Mouse (Mus musculus) hindbrain, embryonic 16.5 days (tissue): ENCODE measurements at regions not wholly inside any gene's neighbourhood (a gene's known extent, or its start where the extent isn't known, plus 50 kb on each side); places are given as distances from the start of the nearest gene placed in this dataset.
A peak's percentile ranks its signal among the peaks of the same experiment; 100 is the strongest.
"Not testable (repeated sequence)": the region's sequence is repeated elsewhere in the genome, so short reads cannot be mapped to it uniquely, and the experiment has no call there.

Source experiments
- ATAC-seq: fragments of 200-750 bp; cut with Nextera tagmentation; 2 replicates; pipeline ENCODE4 v1.8.0; 2017; ENCODE audit warnings: moderate TSS enrichment, moderate library complexity
- H3K27ac ChIP-seq: fragments of 300-500 bp; sonication (generic); 2 replicates; pipeline ENCODE4 v1.5.1; 2014; ENCODE audit warnings: low read depth, mild to moderate bottlenecking, control low read depth, low read length, moderate library complexity
- H3K27me3 ChIP-seq: fragments of 300-500 bp; sonication (generic); replicated peaks from 2 replicates; pipeline ENCODE4 v1.6.1; 2014; ENCODE audit warnings: low read length; ENCODE audit not compliant: control insufficient read depth, insufficient read depth
- H3K36me3 ChIP-seq: fragments of 300-500 bp; sonication (generic); 2 replicates; pipeline ENCODE4 v1.6.1; 2014; ENCODE audit warnings: mild to moderate bottlenecking, low read length, moderate library complexity, mixed read lengths; ENCODE audit not compliant: control insufficient read depth, insufficient read depth
- H3K4me1 ChIP-seq: fragments of 300-500 bp; sonication (generic); 2 replicates; pipeline ENCODE4 v1.6.1; 2014; ENCODE audit warnings: low read depth, low read length; ENCODE audit not compliant: control insufficient read depth, insufficient read depth
- H3K4me2 ChIP-seq: fragments of 300-500 bp; sonication (generic); 2 replicates; pipeline ENCODE4 v1.6.1; 2014; ENCODE audit warnings: mild to moderate bottlenecking, low read length, control low read depth, moderate library complexity
- H3K4me3 ChIP-seq: fragments of 300-500 bp; sonication (generic); 2 replicates; pipeline ENCODE4 v1.5.1; 2014; ENCODE audit warnings: mild to moderate bottlenecking, low read length, control low read depth, moderate library complexity
- H3K9ac ChIP-seq: fragments of 300-500 bp; sonication (generic); 2 replicates; pipeline ENCODE4 v1.6.1; 2014; ENCODE audit warnings: low read depth, mild to moderate bottlenecking, control low read depth, low read length, moderate library complexity
- H3K9me3 ChIP-seq: fragments of 300-500 bp; sonication (generic); 2 replicates; pipeline ENCODE4 v1.6.1; 2014; ENCODE audit warnings: mild to moderate bottlenecking, low read length, moderate library complexity; ENCODE audit not compliant: control insufficient read depth
- WGBS: fragments of 180-500 bp; shearing (Covaris S2); extraction: QIAGEN DNeasy Blood & Tissue Kit; methylation state at CpG from one replicate; pipeline ENCODE4 v1.1.7; 2014; 5-methylcytosine and 5-hydroxymethylcytosine counted together

GRCm38 (mm10) chr6:95058017-95058416 is 59.0 kb upstream of the Kbtbd8 start:
- Histone ChIP-seq H3K27me3 (no peaks in the 10 kb centered on the region), H3K36me3 (no peaks in the 10 kb centered on the region), H3K27ac (no peak overlapping the region), H3K4me1 (no peaks in the 10 kb centered on the region), H3K4me3 (no peak overlapping the region), H3K4me2 (no peak overlapping the region), H3K9me3 (no peaks in the 10 kb centered on the region), H3K9ac (no peak overlapping the region)
- ATAC-seq: no peak
- 49% methylated on average over 4 of the region's 4 CpGs for WGBS

GRCm38 (mm10) chr6:95056222-95056621 is 60.8 kb upstream of the Kbtbd8 start:
- Histone ChIP-seq H3K4me2 (no peak overlapping the region), H3K27ac (no peak overlapping the region), H3K4me3 (no peak overlapping the region), H3K9ac (no peak overlapping the region), H3K4me1 (no peaks in the 10 kb centered on the region), H3K36me3 (no peaks in the 10 kb centered on the region), H3K27me3 (no peaks in the 10 kb centered on the region), H3K9me3 (no peaks in the 10 kb centered on the region)
- 91% methylated on average over 2 of the region's 2 CpGs for WGBS
- no peak for ATAC-seq

GRCm38 (mm10) chr6:95053717-95054382 is 63.2 kb upstream of the Kbtbd8 start:
- Histone ChIP-seq H3K4me1 (no peaks in the 10 kb centered on the region), H3K4me2 (no peak overlapping the region), H3K36me3 (no peaks in the 10 kb centered on the region), H3K27ac (no peak overlapping the region), H3K4me3 (no peak overlapping the region), H3K27me3 (no peaks in the 10 kb centered on the region), H3K9ac (no peak overlapping the region), H3K9me3 (no peaks in the 10 kb centered on the region)
- WGBS: 69% methylated on average over 9 of the region's 9 CpGs
- ATAC-seq: no peak

GRCm38 (mm10) chr6:95041351-95041750 is 75.7 kb upstream of the Kbtbd8 start:
- not testable (repeated sequence) for H3K4me1 ChIP-seq, H3K4me3 ChIP-seq, H3K9me3 ChIP-seq, ATAC-seq, H3K9ac ChIP-seq, H3K36me3 ChIP-seq, H3K27me3 ChIP-seq, H3K27ac ChIP-seq, H3K4me2 ChIP-seq
- 21% methylated on average over 4 of the region's 10 CpGs for WGBS

GRCm38 (mm10) chr6:95024239-95024638 is 92.8 kb upstream of the Kbtbd8 start:
- Histone ChIP-seq H3K4me3 (no peak overlapping the region), H3K27ac (no peak overlapping the region), H3K4me1 (no peaks in the 10 kb centered on the region), H3K27me3 (no peaks in the 10 kb centered on the region), H3K4me2 (no peak overlapping the region), H3K9me3 (no peaks in the 10 kb centered on the region), H3K36me3 (no peaks in the 10 kb centered on the region), H3K9ac (no peak overlapping the region)
- peak; percentile 48; the same call in 1 of the 2 replicates for ATAC-seq
- WGBS: 22% methylated on average over 4 of the region's 4 CpGs

- no peak overlapping the region for H3K4me2 ChIP-seq
- H3K9ac ChIP-seq: no peak overlapping the region
- no peaks in the 10 kb centered on the region for H3K9me3 ChIP-seq
- H3K27me3 ChIP-seq: no peaks in the 10 kb centered on the region
- no peak overlapping the region for H3K27ac ChIP-seq
- no peak overlapping the region for H3K4me3 ChIP-seq
- H3K36me3 ChIP-seq: no peaks in the 10 kb centered on the region
- no peak for ATAC-seq
- 17% methylated on average over 7 of the region's 7 CpGs for WGBS
- H3K4me1 ChIP-seq: peaks cover 3% of the 10 kb centered on the region
Observed at GRCm38 (mm10) chr6:95021724-95022123, 95.3 kb upstream of the Kbtbd8 start.

- no peak overlapping the region for H3K4me3 ChIP-seq
- 0 out of 2 replicates have a peak overlapping the region, but pooled peaks have one; percentile 31 for H3K27ac ChIP-seq
- no peaks in the 10 kb centered on the region for H3K27me3 ChIP-seq
- peaks cover 3% of the 10 kb centered on the region for H3K4me1 ChIP-seq
- H3K36me3 ChIP-seq: no peaks in the 10 kb centered on the region
- H3K9ac ChIP-seq: no peak overlapping the region
- no peak overlapping the region for H3K4me2 ChIP-seq
- no peaks in the 10 kb centered on the region for H3K9me3 ChIP-seq
- WGBS: 30% methylated on average over 4 of the region's 4 CpGs
- ATAC-seq: no peak
Observed at GRCm38 (mm10) chr6:95017911-95018310, 99.1 kb upstream of the Kbtbd8 start.

GRCm38 (mm10) chr6:95017484-95017883 is 99.6 kb upstream of the Kbtbd8 start:
- WGBS: 51% methylated on average over 3 of the region's 3 CpGs
- Histone ChIP-seq H3K9ac (no peak overlapping the region), H3K4me1 (peaks cover 3% of the 10 kb centered on the region), H3K27me3 (no peaks in the 10 kb centered on the region), H3K9me3 (no peaks in the 10 kb centered on the region), H3K36me3 (no peaks in the 10 kb centered on the region), H3K27ac (no peak overlapping the region), H3K4me2 (no peak overlapping the region), H3K4me3 (no peak overlapping the region)
- no peak for ATAC-seq

GRCm38 (mm10) chr6:95013096-95013495 is 103.9 kb upstream of the Kbtbd8 start:
- Histone ChIP-seq H3K27me3 (no peaks in the 10 kb centered on the region), H3K9me3 (no peaks in the 10 kb centered on the region), H3K27ac (no peak overlapping the region), H3K9ac (no peak overlapping the region), H3K4me1 (peaks cover 3% of the 10 kb centered on the region), H3K4me2 (no peak overlapping the region), H3K4me3 (no peak overlapping the region), H3K36me3 (no peaks in the 10 kb centered on the region)
- no peak for ATAC-seq
- WGBS: 33% methylated on average over 5 of the region's 5 CpGs

- H3K27me3 ChIP-seq: no peaks in the 10 kb centered on the region
- no peak overlapping the region for H3K4me3 ChIP-seq
- 84% methylated on average over 2 of the region's 2 CpGs for WGBS
Observed at GRCm38 (mm10) chr6:95006485-95006884, 110.6 kb upstream of the Kbtbd8 start.

More at GRCm38 (mm10) chr6:95006485-95006884, 110.6 kb upstream of the Kbtbd8 start:
- H3K36me3 ChIP-seq: no peaks in the 10 kb centered on the region
- no peak for ATAC-seq
- H3K9me3 ChIP-seq: no peaks in the 10 kb centered on the region
- H3K4me2 ChIP-seq: no peak overlapping the region
- H3K9ac ChIP-seq: no peak overlapping the region
- no peak overlapping the region for H3K27ac ChIP-seq
- H3K4me1 ChIP-seq: no peaks in the 10 kb centered on the region
